Mouse (Mus musculus) layer of hippocampus, adult 2 months (tissue): ENCODE measurements around the gene Sertad4. TPM values are rescaled to one million over a fixed set of nuclear protein-coding genes. Genes with fewer than 3 reads are reported as not detected.

Experiments
- DNase-seq, 2 experiments: peaks; one replicate each; pipeline ENCODE4 v3.0.0; 2022; ENCODE audit warnings: low spot score in 2 of 2
- H3K27ac ChIP-seq: fragments of 200-600 bp; 2 replicates; pipeline ENCODE4 v1.8.1; 2022
- H3K4me3 ChIP-seq: fragments of 200-600 bp; 2 replicates; pipeline ENCODE4 v1.8.1; 2022; ENCODE audit warnings: mild to moderate bottlenecking
- CTCF ChIP-seq: fragments of 200-600 bp; conservative IDR thresholded peaks from 2 replicates; pipeline ENCODE4 v1.8.1; 2022; ENCODE audit warnings: antibody characterized with exemption, mild to moderate bottlenecking, moderate library complexity
- total RNA-seq, 2 experiments: library from RNA; stranded (reverse); gene quantifications; 2 replicates each; pipeline ENCODE4 v1.2.3; 2021

Sertad4 gene
- total RNA-seq, 2 experiments from 2014 or later = 14.2 to 16.9 TPM

DNA sequence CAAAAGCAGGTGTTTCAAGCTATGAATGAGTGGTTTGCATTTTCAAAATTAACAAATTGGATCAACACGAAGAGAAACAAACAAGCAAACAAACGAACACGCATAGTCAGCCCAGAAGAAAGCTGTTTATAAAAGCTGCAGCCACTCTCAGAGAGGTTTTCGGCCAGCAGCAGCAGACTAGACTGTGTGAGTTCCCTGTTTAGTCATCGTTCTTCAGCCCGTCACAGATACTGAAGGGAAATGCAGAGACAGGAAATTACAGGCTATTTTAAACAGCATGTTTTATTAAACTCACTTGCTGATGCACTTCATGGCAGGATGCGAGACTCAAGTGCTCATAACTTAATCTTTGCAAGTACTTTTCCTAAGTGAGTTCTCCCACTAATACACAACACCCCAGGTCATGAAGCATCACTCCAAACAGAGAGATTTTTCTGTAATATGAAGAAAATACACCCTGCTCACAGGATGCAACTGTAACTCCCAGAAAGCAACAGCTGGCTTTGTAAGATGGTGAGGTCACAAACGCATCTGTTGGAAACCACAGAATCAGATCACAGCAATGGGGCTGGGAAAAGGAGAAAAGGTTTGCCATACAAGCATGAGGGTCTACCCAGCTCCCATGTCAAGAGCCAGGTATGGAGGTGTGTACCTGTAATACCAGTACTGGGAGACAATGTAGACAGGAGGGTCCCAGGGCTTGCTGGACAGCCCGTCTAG lies 14.3 kb downstream of the Sertad4 start:
- TF ChIP-seq CTCF = no peak
- no peak for DNase-seq

DNA sequence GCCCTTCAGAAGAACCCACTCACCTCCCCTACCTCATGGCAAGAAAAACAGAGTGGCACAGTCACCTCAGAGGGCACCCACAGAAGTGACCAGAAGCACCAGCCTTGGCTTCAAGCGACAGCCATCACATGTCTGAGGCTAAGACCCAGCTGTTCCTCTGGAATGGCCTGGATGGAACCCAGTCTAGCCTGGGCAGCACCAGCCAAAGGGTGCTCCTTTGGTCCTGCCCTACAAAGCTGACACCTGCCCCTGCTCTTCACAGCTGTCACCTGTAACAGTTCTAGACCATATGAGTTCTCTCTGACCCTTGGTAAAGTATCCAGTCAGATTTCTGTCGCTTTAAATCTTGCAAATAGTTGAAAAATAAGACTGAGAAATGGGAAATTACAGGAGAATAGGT lies 14.9 kb downstream of the Sertad4 start:
- DNase-seq = no peak
- Histone ChIP-seq H3K4me3 (no peak overlapping the region), H3K27ac (no peak overlapping the region)
- TF ChIP-seq CTCF = no peak

More for the DNA sequence above, 14.3 kb downstream of the Sertad4 start:
- H3K4me3 ChIP-seq = no peak overlapping the region
- no peak overlapping the region for H3K27ac ChIP-seq

DNA sequence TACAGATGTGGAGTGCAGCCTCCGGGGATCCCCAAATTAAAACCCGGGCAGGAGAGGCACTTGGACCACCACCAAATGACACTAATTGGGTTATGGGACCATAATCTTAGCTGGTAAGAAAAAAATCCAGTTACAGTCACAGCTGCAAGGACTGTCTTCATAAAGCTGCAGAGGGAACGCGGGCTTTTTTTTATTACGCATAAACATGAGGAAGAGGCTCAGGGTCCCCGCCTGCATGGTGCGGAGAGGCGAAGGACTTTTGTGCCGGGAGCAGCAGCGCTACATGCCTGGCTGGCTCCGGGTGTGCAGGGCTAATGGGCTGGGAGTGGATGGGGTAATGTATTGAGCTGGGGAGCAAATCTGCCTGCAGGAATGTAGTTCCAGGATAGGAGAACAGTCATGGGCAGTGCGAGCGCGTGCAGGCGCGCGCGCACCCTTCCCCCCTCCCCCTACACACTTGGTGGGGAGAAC lies 20.3 kb downstream of the Sertad4 start:
- TF ChIP-seq CTCF = no peak
- Histone ChIP-seq H3K4me3 (peak overlapping the region; percentile 52), H3K27ac (peak overlapping the region; percentile 89)
- no peak for DNase-seq

DNA sequence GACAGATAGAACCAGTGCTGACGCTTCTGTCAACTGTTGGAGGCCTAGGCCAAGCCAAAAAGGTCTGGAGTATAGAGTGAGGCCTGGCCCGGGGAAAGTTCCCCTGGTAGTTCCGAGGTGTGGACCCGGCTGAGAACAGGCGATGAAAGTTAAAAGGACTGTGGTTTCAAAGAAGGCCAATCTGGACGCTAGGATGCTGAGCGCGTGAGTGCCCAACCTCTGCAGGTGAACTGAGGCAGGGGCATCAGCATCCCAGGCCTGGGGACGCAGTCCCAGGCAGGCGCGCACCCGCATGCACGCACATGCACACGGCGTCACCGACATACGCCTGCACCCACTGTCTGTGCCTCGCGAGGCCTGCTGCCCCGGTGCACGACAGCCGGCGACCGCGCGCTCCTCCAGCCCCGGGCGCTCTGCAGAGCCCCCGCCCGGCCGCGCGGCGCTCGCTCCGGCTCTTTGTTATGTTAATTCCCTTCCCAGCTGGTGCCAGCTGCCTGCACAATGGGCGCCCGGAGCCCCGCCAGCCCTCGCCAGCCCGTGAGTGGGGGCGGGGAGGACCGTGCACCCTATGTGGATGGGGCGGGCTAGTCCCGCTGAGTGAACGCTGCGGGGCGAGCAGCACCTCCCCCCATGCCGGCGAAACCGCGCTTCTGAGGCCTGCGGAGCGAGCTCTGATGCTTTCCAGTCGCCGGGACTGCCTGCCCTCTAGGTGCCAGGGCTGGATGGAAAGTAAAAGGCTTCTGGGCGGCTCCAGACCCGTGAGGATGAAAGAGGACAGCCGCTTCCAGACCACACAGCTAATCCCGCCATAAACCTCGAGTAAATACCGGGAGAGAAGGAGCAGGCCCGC lies 21.0 kb downstream of the Sertad4 start:
- peak; percentile 76 for DNase-seq
- peak overlapping the region; percentile 89 for H3K27ac ChIP-seq
- H3K4me3 ChIP-seq = peak overlapping the region; percentile 52
- peak; percentile 31; the same call in 1 of the 2 replicates for TF ChIP-seq CTCF

DNA sequence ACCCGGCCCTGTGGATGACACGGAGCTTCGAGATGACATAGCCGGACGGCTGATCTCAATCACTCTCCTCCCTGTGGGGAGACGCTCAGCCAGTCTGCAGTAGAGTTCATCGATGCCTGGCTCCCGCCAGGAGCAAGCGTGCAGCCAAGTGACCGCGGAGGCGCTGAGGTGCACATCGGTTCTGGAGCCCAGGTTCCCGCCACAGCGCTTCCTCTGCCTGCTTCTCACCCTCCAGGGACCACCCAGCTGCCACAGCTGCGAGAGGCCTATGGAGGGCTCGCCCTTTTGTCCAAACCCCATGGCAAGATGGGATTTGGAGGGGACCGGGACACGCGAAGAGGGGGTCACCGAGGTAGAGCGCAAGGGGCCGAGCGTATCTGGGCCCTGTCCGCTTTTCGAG lies 22.0 kb downstream of the Sertad4 start:
- TF ChIP-seq CTCF = no peak
- Histone ChIP-seq H3K4me3 (no peak overlapping the region), H3K27ac (no peak overlapping the region)
- DNase-seq = no peak

DNA sequence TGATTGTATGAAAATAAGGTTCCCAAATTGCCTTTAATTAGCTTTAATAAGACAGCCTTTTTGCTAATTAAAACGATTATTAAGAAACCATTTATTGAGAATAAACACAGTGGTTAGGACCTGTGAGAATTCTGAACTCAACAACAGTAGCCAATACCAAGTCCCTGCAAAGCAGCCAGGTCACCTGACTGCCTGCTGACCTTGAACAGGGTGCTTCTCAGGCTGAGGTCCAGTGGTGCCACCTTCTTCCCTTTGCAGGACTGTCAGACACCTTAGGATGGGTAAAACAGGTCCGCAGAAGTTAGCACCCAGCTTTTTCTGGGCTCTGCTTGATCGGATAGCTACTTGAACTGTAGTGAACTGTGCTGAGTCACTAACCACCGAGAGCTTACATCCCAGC lies 22.5 kb downstream of the Sertad4 start:
- no peak overlapping the region for H3K4me3 ChIP-seq
- TF ChIP-seq CTCF = no peak
- H3K27ac ChIP-seq = no peak overlapping the region
- DNase-seq = no peak

DNA sequence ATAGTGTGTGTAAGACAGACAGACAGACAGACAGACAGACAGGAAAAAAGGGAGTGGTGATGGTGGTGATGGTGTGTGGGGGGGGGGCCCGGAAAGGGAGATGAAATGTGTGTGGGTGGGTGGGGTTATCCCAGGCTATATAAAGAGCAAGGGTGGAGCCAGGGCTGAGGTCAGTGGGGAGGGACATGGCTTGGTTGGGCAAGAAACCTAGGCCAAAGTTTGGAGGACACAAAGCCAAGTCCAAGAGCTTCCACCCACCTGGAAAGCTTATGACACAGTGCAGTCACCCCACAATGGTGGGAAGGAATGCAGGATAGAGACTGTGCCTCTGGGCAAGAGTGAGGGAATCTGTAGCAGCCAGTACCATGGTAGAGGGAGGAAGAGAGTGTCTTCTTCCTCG lies 23.2 kb downstream of the Sertad4 start:
- Histone ChIP-seq H3K27ac (no peak overlapping the region), H3K4me3 (no peak overlapping the region)
- no peak for DNase-seq
- no peak for TF ChIP-seq CTCF

DNA sequence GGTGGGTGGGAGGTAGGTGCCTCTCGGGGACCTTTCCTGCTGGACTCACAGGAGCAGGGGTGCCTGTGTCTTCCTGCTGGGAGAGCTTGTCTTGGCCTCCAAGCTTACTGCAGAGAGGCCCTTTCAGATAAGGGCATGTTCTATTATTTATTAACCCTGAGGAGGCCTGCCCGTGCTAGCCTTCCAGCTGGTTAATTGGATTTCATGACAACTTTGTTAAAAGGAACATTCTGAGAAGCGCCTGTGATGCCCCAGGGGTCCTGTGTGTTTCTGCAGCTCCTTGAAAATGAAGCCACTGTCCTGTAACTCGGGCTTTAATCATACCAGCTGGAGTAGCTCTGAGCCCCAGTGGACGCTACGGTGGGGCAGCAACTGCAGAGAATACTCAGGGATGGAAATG lies 25.1 kb downstream of the Sertad4 start:
- Histone ChIP-seq H3K27ac (no peak overlapping the region), H3K4me3 (no peak overlapping the region)
- no peak for DNase-seq
- no peak for TF ChIP-seq CTCF

DNA sequence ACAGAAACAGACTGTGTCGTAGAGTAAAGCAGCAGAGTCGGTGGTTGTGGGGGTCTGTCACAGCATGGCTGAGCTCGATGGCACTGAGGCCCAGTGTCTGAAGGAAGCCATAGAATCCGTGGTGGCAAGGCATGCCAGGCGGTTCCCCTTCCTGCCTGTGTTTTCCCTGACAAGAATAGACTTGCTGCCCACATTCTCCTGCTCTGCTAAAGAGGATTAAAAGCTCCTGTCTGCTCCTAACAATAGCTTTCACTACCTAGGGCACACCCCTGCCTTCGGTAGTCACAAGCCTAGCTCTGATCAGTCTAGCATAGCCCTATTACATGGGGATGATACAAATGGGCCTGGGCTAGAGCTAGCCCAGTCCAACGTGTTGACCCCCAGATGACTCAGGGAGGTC lies 26.6 kb downstream of the Sertad4 start:
- TF ChIP-seq CTCF = no peak
- no peak overlapping the region for H3K27ac ChIP-seq
- DNase-seq = no peak
- no peak overlapping the region for H3K4me3 ChIP-seq

DNA sequence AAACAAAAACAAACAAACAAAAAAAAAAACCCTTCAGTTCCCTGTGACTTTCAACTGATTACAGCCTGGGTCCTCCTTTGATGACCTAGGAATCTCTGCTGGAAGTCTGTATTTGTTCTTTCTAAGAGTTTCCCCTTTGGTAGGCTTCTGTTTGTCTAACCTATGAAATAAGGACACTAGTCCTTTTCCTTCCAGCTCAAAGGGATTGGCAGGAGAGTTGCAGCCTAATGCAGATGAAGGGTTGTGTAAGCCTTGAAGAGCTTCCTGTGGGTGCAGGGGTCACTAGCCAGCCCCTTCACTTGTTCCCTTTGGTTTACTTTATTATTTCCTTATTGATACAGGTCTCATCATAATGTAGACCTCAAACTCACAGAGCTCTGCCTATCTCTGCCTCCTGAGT lies 27.6 kb downstream of the Sertad4 start:
- Histone ChIP-seq H3K4me3 (no peak overlapping the region), H3K27ac (no peak overlapping the region)
- DNase-seq = no peak
- no peak for TF ChIP-seq CTCF

DNA sequence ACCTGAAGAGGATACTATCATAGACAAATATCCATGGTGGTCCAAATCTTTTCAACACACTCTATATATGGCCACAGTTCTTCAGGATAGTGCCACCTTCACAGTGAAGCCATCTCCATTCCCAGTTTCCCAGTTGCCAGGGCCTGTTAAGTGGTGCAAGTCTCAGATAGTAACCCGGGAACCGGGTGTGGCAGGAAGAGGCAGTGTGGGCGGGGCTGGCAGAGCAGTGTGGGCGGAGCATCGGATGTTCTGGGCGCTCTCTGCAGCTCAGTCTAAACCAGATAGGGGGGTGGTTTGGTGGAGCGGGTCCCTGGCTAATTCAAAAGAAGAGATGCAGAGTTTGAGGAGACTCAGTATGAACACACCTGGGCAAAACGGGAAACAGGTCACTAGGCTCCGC lies 29.8 kb downstream of the Sertad4 start:
- H3K4me3 ChIP-seq = no peak overlapping the region
- no peak overlapping the region for H3K27ac ChIP-seq
- DNase-seq = no peak
- TF ChIP-seq CTCF = no peak

DNA sequence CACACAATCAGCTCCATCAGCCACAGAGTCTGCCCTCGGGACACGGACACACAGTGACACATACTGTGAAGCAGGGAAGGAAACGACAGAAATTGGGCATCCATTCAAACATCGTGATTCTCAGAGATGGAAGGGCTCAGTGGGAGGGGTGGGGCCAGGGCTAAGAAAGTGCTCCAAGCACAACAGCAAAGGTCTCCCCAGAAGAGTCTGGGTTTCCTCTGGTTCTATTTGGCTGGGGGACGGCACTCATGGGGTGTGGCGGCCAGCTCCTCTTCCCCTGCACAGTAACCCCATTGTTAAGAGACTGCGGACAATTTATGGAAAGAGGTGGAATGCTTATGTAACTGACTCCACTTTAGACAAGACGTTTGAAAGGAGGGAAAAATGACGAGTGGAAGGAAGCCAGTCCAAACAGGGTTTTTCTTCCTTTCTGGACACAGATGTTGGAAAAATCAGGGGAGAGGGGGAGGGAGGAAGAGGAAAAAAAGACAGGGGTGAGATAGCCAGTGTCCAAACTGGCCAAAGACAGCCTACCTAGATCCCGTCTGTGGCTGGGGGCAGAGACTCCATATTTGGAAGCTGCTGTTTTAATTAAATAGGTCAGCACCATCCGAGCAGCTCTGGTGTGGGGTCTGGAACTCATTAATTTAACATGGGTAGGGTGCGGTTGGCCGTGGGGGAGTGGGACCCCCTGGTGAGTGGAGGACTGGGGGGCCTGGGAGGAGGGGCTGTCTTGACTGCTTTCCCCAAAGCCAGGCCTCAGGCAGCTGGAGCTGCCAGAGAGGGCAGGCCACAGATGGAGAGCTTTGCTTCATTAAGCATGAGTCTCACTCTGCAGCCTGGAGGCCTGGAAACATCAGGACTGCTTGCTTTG lies 32.7 kb downstream of the Sertad4 start:
- Histone ChIP-seq H3K27ac (no peak overlapping the region), H3K4me3 (no peak overlapping the region)
- no peak for DNase-seq
- TF ChIP-seq CTCF = no peak

DNA sequence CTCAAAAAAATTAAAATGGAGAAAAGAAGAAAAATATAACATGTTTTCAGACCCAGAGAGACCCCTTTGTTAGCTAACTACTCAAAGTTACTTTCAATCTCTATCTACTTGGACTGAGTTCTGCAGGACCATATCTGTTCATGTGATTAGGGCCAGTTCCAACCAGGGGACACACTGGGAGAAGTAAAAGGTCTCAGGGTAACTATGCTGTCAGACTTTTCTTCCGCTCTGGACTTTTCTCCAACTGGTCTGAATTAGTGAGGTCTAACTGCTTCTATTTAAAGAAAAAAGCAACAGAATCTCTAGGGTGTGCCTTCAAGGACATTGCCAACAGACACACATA lies 33.3 kb downstream of the Sertad4 start:
- Histone ChIP-seq H3K4me3 (no peak overlapping the region), H3K27ac (no peak overlapping the region)
- no peak for DNase-seq
- TF ChIP-seq CTCF = no peak
